Mouse (Mus musculus) thymus, adult 18-20 months (tissue): ENCODE data around the gene Gpc5.

ENCODE experiments used
- DNase-seq, 2 experiments: peaks; one replicate each; pipeline ENCODE4 v3.0.0; 2022; ENCODE audit warnings: mixed read lengths in 2 of 2

Gene Gpc5

GRCm38 (mm10) chr14:115580466-115581255 lies 488.6 kb downstream of the Gpc5 start:
- no peak for DNase-seq

- no peak for DNase-seq
Measured at GRCm38 (mm10) chr14:115581256-115581633, 489.2 kb downstream of the Gpc5 start.

- no peak for DNase-seq
Measured at GRCm38 (mm10) chr14:115600259-115601029, 508.4 kb downstream of the Gpc5 start.

- no peak for DNase-seq
Measured at GRCm38 (mm10) chr14:115614154-115614553, 522.1 kb downstream of the Gpc5 start.

- DNase-seq: no peak
Measured at GRCm38 (mm10) chr14:115616305-115616704, 524.3 kb downstream of the Gpc5 start.

- no peak for DNase-seq
Measured at GRCm38 (mm10) chr14:115616846-115617245, 524.8 kb downstream of the Gpc5 start.

- no peak for DNase-seq
Measured at GRCm38 (mm10) chr14:115620473-115620872, 528.5 kb downstream of the Gpc5 start.

GRCm38 (mm10) chr14:115631160-115631898 lies 539.3 kb downstream of the Gpc5 start:
- DNase-seq: no peak

GRCm38 (mm10) chr14:115633311-115633710 lies 541.3 kb downstream of the Gpc5 start:
- DNase-seq: no peak

GRCm38 (mm10) chr14:115679875-115680274 lies 587.9 kb downstream of the Gpc5 start:
- DNase-seq: no peak

GRCm38 (mm10) chr14:115746013-115746412 lies 654.0 kb downstream of the Gpc5 start:
- DNase-seq: no peak

GRCm38 (mm10) chr14:115760241-115760640 lies 668.2 kb downstream of the Gpc5 start:
- no peak for DNase-seq

GRCm38 (mm10) chr14:115779382-115780177 lies 687.6 kb downstream of the Gpc5 start:
- no peak for DNase-seq

- no peak for DNase-seq
Measured at GRCm38 (mm10) chr14:115804751-115805150, 712.7 kb downstream of the Gpc5 start.

- DNase-seq: no peak
Measured at GRCm38 (mm10) chr14:115819021-115819420, 727.0 kb downstream of the Gpc5 start.

- DNase-seq: no peak
Measured at GRCm38 (mm10) chr14:115821657-115822056, 729.6 kb downstream of the Gpc5 start.

GRCm38 (mm10) chr14:115830485-115830884 lies 738.5 kb downstream of the Gpc5 start:
- DNase-seq: no peak

- DNase-seq: no peak
Measured at GRCm38 (mm10) chr14:115831219-115831755, 739.3 kb downstream of the Gpc5 start.

GRCm38 (mm10) chr14:115831854-115832625 lies 740.0 kb downstream of the Gpc5 start:
- DNase-seq: no peak

- DNase-seq: no peak
Measured at GRCm38 (mm10) chr14:115843783-115844182, 751.8 kb downstream of the Gpc5 start.

- no peak for DNase-seq
Measured at GRCm38 (mm10) chr14:115844773-115845427, 752.9 kb downstream of the Gpc5 start.
